Mouse (Mus musculus) frontal cortex, adult (tissue): ENCODE data around the gene Fam20a.

Experiments
- ATAC-seq: cut with Nextera tagmentation; 2 replicates; pipeline ENCODE4 v1.9.2; 2017; ENCODE audit warnings: mild to moderate bottlenecking, moderate library complexity, mixed read lengths; ENCODE audit not compliant: low TSS enrichment

The Fam20a gene

GRCm38 (mm10) chr11:109653201-109653600 is 68.9 kb downstream of the Fam20a start:
- ATAC-seq = no peak

- ATAC-seq = no peak
Observed at GRCm38 (mm10) chr11:109652505-109652904, 69.6 kb downstream of the Fam20a start.

GRCm38 (mm10) chr11:109651566-109652024 is 70.5 kb downstream of the Fam20a start:
- ATAC-seq = no peak

- peak; percentile 72 for ATAC-seq
Observed at GRCm38 (mm10) chr11:109650788-109651565, 71.1 kb downstream of the Fam20a start.

DNA sequence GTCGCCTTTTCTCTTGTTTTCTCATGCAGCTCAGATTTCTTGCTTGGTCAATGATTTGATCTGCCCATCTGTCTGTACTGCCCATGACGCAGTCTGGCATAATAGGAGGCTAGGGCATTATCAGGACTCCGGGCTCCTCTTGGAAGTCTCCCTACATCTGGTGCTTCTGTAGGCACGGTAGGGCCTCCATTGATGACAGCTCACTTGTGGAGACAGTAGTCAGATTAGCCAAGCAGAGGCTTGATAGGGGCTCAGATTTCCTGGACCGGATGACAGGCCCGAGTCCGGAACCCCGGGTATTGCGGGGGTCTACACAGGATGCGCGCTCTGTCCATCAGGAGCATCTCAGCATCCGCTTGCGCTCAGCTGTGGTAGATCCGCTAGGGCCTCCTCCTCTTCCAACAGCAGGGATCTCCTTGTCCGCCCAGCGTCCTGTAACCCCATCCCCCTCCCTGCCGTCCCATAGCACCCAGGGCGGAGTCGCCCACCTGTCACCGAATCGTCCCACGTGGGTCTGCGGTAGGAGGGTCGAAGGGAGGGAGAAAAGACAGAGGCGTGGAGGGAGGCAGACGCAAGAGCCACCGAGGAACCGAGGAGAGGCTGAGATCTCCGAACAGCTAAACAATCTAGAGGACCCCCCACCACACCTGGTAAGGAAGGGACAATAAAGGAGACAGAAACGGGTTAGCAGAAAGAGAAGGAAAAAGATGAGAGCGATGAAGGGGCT is 71.9 kb downstream of the Fam20a start:
- peak; percentile 75 for ATAC-seq

- ATAC-seq = peak; percentile 29; the same call in 1 of the 2 replicates
Observed at GRCm38 (mm10) chr11:109649206-109649605, 72.9 kb downstream of the Fam20a start, which contains the start of gene Prkar1a. Prkar1a (plus strand) TSS chr11:109649405.

DNA sequence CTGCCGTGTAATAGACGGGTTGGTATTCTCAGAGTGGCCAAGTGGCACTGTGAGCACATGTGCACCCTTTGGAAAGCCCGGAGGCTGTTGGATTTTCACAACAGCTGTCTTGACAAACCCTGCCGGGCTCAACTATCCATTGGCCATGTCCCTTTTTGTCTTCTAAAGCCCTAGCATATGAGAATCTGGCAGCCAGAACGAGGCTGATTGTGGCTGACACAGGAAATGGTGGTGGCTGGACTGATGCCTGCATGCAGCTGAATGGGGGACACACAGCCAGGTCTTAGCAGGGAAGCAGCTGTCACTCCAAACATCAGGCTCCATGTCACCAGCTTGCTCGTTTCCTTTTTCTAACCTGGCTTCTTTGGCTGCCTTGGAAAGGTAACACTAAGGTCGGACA is 73.6 kb downstream of the Fam20a start:
- no peak for ATAC-seq

GRCm38 (mm10) chr11:109641498-109642222 is 80.4 kb downstream of the Fam20a start:
- ATAC-seq = no peak

GRCm38 (mm10) chr11:109635871-109636395 is 86.1 kb downstream of the Fam20a start:
- peak; percentile 34; the same call in 1 of the 2 replicates for ATAC-seq

- no peak for ATAC-seq
Observed at GRCm38 (mm10) chr11:109634928-109635327, 87.2 kb downstream of the Fam20a start.

DNA sequence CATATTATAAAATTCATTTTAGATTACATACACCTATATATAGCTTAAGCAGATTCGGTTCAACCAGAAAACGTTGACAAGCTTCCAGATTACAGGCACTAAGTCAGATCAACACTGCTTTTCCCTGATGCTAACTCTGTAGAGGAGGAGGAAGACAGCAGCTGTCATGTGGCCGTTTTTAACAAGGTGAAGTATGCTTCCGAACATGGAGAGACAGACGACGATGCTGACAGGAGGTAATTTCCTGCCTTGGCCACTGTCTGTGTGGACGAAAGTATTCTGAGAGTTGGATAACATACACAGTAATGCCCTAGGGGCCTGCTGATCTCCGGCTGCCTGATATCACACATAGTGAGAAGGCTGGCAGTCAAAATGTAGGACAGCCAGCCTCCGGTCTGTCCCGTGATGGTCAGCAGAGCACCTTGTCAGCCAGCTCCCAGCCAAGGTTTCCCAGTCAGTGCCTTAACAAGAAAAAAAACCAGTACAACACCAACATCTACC is 93.0 kb downstream of the Fam20a start:
- peak; percentile 31; the same call in 1 of the 2 replicates for ATAC-seq

DNA sequence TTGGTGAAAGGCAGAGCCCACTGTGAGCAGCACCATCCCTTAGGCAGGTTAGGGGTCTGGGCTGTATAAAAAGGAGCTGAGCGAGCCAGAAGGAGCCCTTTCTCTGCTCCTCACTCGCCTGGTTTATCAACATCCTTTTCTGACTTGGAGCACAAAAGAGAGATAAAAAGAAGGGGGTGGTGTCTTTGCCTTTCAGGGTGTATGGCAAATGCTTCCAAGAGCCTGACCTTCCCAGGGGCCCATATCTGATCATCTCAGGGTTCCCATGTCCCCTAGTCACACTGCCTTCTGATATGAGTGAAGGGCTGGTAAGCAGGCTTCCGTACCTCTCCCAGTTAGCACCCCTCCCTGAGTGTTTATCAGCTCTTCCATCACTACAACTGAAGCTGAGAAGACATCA is 94.0 kb downstream of the Fam20a start:
- no peak for ATAC-seq

DNA sequence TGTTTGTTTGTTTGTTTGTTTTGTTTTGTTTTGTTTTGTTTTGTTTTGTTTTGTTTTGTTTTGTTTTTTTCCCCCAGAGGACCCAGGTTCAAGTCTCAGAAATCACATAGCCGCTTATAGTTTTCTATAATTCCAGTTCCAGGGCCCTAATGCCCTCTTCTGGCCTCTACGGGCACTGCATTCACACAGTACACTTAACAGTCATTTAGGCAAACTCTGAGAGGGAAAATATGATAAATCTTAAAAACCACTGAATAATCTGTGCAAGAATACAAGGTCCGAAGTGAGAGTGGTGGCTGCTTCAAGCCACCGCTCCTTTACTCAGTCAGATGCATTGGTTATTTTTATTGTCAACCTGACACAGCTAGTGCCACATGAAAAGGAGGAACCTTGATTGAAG is 94.4 kb downstream of the Fam20a start:
- ATAC-seq = no peak

GRCm38 (mm10) chr11:109623238-109623637 is 98.8 kb downstream of the Fam20a start:
- no peak for ATAC-seq

- peak; percentile 46 for ATAC-seq
Observed at GRCm38 (mm10) chr11:109622518-109623037, 99.5 kb downstream of the Fam20a start.

DNA sequence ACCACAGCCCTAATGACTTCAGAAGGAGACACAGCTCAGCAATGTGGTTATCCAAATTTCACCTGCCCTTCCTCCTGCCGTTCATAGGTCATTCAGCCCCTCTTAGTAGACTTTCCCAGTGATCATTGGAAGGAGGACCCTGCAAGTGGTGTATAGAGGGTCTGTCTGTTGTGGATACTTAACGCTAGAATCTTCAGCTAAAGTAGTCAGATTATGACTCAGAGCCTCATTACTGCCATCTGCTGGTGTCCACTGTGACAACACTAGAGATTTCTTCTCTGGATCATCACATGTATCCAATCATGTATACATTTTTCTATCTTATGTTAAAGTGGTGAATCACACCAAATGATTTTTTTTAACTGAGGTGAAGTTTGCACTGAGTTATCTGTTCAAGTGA is 100.9 kb downstream of the Fam20a start:
- peak; percentile 89 for ATAC-seq

DNA sequence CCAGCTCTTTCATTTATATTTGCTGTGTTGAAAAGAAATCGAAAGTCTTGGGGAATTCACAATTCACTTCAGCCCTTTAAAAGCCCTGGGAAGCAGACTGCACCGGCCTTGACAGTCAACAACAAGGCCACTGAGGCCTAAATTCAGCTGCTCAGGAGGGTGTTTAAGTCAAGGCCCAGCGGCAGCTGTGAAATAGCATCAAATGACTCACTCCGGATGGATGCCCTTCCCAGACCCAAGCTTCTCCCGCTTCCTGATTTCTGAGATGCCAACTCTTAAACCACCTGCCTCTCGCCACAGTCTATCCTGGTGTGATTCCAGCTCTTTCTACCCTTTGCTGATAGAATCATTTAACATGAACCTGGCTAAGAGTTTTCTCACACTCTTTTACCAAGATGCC is 101.7 kb downstream of the Fam20a start:
- no peak for ATAC-seq
